Mouse (Mus musculus): ENCODE data around the gene Ccdc97. TPM values are rescaled to one million over a fixed set of nuclear protein-coding genes. Genes with fewer than 3 reads are reported as not detected.
"Not testable (repeated sequence)": the region's sequence is repeated elsewhere in the genome, so short reads cannot be mapped to it uniquely, and the experiment has no call there.

Gene Ccdc97
- 10 to 100 TPM; 60.6 to 64.6 (median 62.8) TPM for total RNA-seq (2022)

GRCm38 (mm10) chr7:25718788-25719417 is at the start of gene Ccdc97:
Ccdc97 (minus strand) TSS chr7:25719088.
- peak; percentile 93 to 97 for DNase-seq (ENCODE audit: low spot score in 2 of 2)

GRCm38 (mm10) chr7:25768229-25768628 is 49.3 kb upstream of the Ccdc97 start:
- DNase-seq (ENCODE audit: low spot score in 2 of 2), result no peak

GRCm38 (mm10) chr7:25766108-25766507 is 47.2 kb upstream of the Ccdc97 start:
- no peak for DNase-seq (ENCODE audit: low spot score in 2 of 2)

- DNase-seq (ENCODE audit: low spot score in 2 of 2), result no peak
Measured at GRCm38 (mm10) chr7:25764221-25764620, 45.3 kb upstream of the Ccdc97 start.

- DNase-seq (ENCODE audit: low spot score in 2 of 2), result no peak
Measured at GRCm38 (mm10) chr7:25763678-25764077, 44.8 kb upstream of the Ccdc97 start.

GRCm38 (mm10) chr7:25761354-25761753 is 42.5 kb upstream of the Ccdc97 start:
- DNase-seq (ENCODE audit: low spot score in 2 of 2), result no peak

- peak; percentile 86 to 90 for DNase-seq (ENCODE audit: low spot score in 2 of 2)
Measured at GRCm38 (mm10) chr7:25756011-25756410, 37.1 kb upstream of the Ccdc97 start.

GRCm38 (mm10) chr7:25755468-25755833 is 36.6 kb upstream of the Ccdc97 start:
- DNase-seq (ENCODE audit: low spot score in 2 of 2), result no peak

GRCm38 (mm10) chr7:25754738-25755467 is 36.0 kb upstream of the Ccdc97 start, which contains the start of gene Hnrnpul1:
Hnrnpul1 (minus strand) TSS chr7:25754757.
- DNase-seq (ENCODE audit: low spot score in 2 of 2), result peak; percentile 100

- DNase-seq (ENCODE audit: low spot score in 2 of 2), result no peak
Measured at GRCm38 (mm10) chr7:25754439-25754737, 35.5 kb upstream of the Ccdc97 start.

GRCm38 (mm10) chr7:25753643-25754438 is 35.0 kb upstream of the Ccdc97 start:
- no peak for DNase-seq (ENCODE audit: low spot score in 2 of 2)

GRCm38 (mm10) chr7:25753076-25753475 is 34.2 kb upstream of the Ccdc97 start:
- no peak for DNase-seq (ENCODE audit: low spot score in 2 of 2)

- DNase-seq (ENCODE audit: low spot score in 2 of 2), result no peak
Measured at GRCm38 (mm10) chr7:25746844-25747243, 28.0 kb upstream of the Ccdc97 start.

- no peak for DNase-seq (ENCODE audit: low spot score in 2 of 2)
Measured at GRCm38 (mm10) chr7:25738277-25738676, 19.4 kb upstream of the Ccdc97 start.

- no peak for DNase-seq (ENCODE audit: low spot score in 2 of 2)
Measured at GRCm38 (mm10) chr7:25736920-25737319, 18.0 kb upstream of the Ccdc97 start.

GRCm38 (mm10) chr7:25734991-25735390 is 16.1 kb upstream of the Ccdc97 start:
- DNase-seq (ENCODE audit: low spot score in 2 of 2), result no peak

- no peak for DNase-seq (ENCODE audit: low spot score in 2 of 2)
Measured at GRCm38 (mm10) chr7:25731294-25732055, 12.6 kb upstream of the Ccdc97 start.

- no peak for DNase-seq (ENCODE audit: low spot score in 2 of 2)
Measured at GRCm38 (mm10) chr7:25729862-25730261, 11.0 kb upstream of the Ccdc97 start.

GRCm38 (mm10) chr7:25729396-25729795 is 10.5 kb upstream of the Ccdc97 start:
- DNase-seq (ENCODE audit: low spot score in 2 of 2), result no peak

- no peak for DNase-seq (ENCODE audit: low spot score in 2 of 2)
Measured at GRCm38 (mm10) chr7:25727800-25728199, 8.9 kb upstream of the Ccdc97 start.

- no peak for DNase-seq (ENCODE audit: low spot score in 2 of 2)
Measured at GRCm38 (mm10) chr7:25725886-25726285, 7.0 kb upstream of the Ccdc97 start.

- not testable (repeated sequence) for DNase-seq (ENCODE audit: low spot score in 2 of 2)
Measured at GRCm38 (mm10) chr7:25721776-25722175, 2.9 kb upstream of the Ccdc97 start.

Measured in layer of hippocampus, adult 8-10 months (tissue).